Mouse (Mus musculus): ENCODE results near the gene Map3k6. TPM values are rescaled to one million over a fixed set of nuclear protein-coding genes. Genes with fewer than 3 reads are reported as not detected.
A peak's percentile ranks its signal among the peaks of the same experiment; 100 is the strongest.

The Map3k6 gene
- polyA plus RNA-seq (2014; fragmentation: Nextera tagmentation; extraction: Ambion mirVana): 0.92 and 1.9 TPM in 2 replicates

- no peak for ATAC-seq (ENCODE audit: low FRiP score, low TSS enrichment)
- no peak for DNase-seq
- no peaks in the 10 kb centered on the region for H3K4me1 ChIP-seq (ENCODE audit: control insufficient read depth, insufficient read depth, low read length)
Measured at GRCm38 (mm10) chr4:133240490-133240921, at the start of gene Map3k6. Map3k6 (plus strand) TSS chr4:133240818.

GRCm38 (mm10) chr4:133194482-133194881, 46.1 kb upstream of the Map3k6 start:
- ATAC-seq (ENCODE audit: low FRiP score, low TSS enrichment): no peak
- 86% methylated on average over 11 of the region's 11 CpGs for WGBS
- H3K27me3 ChIP-seq (ENCODE audit: control insufficient read depth, insufficient read depth, low read length): no peaks in the 10 kb centered on the region

More at GRCm38 (mm10) chr4:133240490-133240921, at the start of gene Map3k6:
- Histone ChIP-seq H3K4me2 (ENCODE audit: low read length) (peak within 1 kb of the TSS; percentile 75), H3K36me3 (ENCODE audit: control insufficient read depth, insufficient read depth, low read length) (no peaks in the 10 kb centered on the region), H3K27me3 (ENCODE audit: control insufficient read depth, insufficient read depth, low read length) (peaks cover 39% of the 10 kb centered on the region), H3K9me3 (ENCODE audit: control insufficient read depth, low read length) (no peaks in the 10 kb centered on the region), H3K4me3 (replicated peaks; ENCODE audit: low read depth, low read length) (peak within 1 kb of the TSS; percentile 47), H3K9ac (replicated peaks; ENCODE audit: low read length) (peak within 1 kb of the TSS; percentile 52; the same call in 1 of the 2 replicates), H3K27ac (replicated peaks; ENCODE audit: low read depth, low read length) (no peak within 1 kb of the TSS)
- WGBS: 5% methylated on average over 16 of the region's 16 CpGs

GRCm38 (mm10) chr4:133195014-133195413, 45.6 kb upstream of the Map3k6 start:
- DNase-seq: no peak
- 65% methylated on average over 4 of the region's 4 CpGs for WGBS

More at GRCm38 (mm10) chr4:133194482-133194881, 46.1 kb upstream of the Map3k6 start:
- Histone ChIP-seq H3K36me3 (ENCODE audit: control insufficient read depth, insufficient read depth, low read length) (peaks cover 66% of the 10 kb centered on the region), H3K9ac (replicated peaks; ENCODE audit: low read length) (no peak overlapping the region), H3K9me3 (ENCODE audit: control insufficient read depth, low read length) (no peaks in the 10 kb centered on the region), H3K27ac (replicated peaks; ENCODE audit: low read depth, low read length) (no peak overlapping the region), H3K4me3 (replicated peaks; ENCODE audit: low read depth, low read length) (no peak overlapping the region), H3K4me1 (ENCODE audit: control insufficient read depth, insufficient read depth, low read length) (peaks cover 32% of the 10 kb centered on the region), H3K4me2 (ENCODE audit: low read length) (no peak overlapping the region)
- DNase-seq: no peak

GRCm38 (mm10) chr4:133196136-133196535, 44.5 kb upstream of the Map3k6 start:
- no peak overlapping the region for H3K4me2 ChIP-seq (ENCODE audit: low read length)
- no peak overlapping the region for H3K4me3 ChIP-seq (replicated peaks; ENCODE audit: low read depth, low read length)
- H3K9me3 ChIP-seq (ENCODE audit: control insufficient read depth, low read length): no peaks in the 10 kb centered on the region
- 90% methylated on average over 2 of the region's 2 CpGs for WGBS
- peaks cover 53% of the 10 kb centered on the region for H3K36me3 ChIP-seq (ENCODE audit: control insufficient read depth, insufficient read depth, low read length)
- no peak overlapping the region for H3K9ac ChIP-seq (replicated peaks; ENCODE audit: low read length)
- H3K27ac ChIP-seq (replicated peaks; ENCODE audit: low read depth, low read length): peak overlapping the region; percentile 85
- DNase-seq: no peak
- no peak for ATAC-seq (ENCODE audit: low FRiP score, low TSS enrichment)
- H3K27me3 ChIP-seq (ENCODE audit: control insufficient read depth, insufficient read depth, low read length): no peaks in the 10 kb centered on the region
- H3K4me1 ChIP-seq (ENCODE audit: control insufficient read depth, insufficient read depth, low read length): peaks cover 44% of the 10 kb centered on the region

More at GRCm38 (mm10) chr4:133195014-133195413, 45.6 kb upstream of the Map3k6 start:
- no peak overlapping the region for H3K27ac ChIP-seq (replicated peaks; ENCODE audit: low read depth, low read length)
- no peaks in the 10 kb centered on the region for H3K27me3 ChIP-seq (ENCODE audit: control insufficient read depth, insufficient read depth, low read length)
- H3K4me2 ChIP-seq (ENCODE audit: low read length): no peak overlapping the region
- H3K4me3 ChIP-seq (replicated peaks; ENCODE audit: low read depth, low read length): no peak overlapping the region
- no peak for ATAC-seq (ENCODE audit: low FRiP score, low TSS enrichment)
- H3K9me3 ChIP-seq (ENCODE audit: control insufficient read depth, low read length): no peaks in the 10 kb centered on the region
- peaks cover 64% of the 10 kb centered on the region for H3K36me3 ChIP-seq (ENCODE audit: control insufficient read depth, insufficient read depth, low read length)
- H3K4me1 ChIP-seq (ENCODE audit: control insufficient read depth, insufficient read depth, low read length): peaks cover 36% of the 10 kb centered on the region
- no peak overlapping the region for H3K9ac ChIP-seq (replicated peaks; ENCODE audit: low read length)

- WGBS: 11% methylated on average over 7 of the region's 7 CpGs
- ATAC-seq (ENCODE audit: low FRiP score, low TSS enrichment): no peak
- Histone ChIP-seq H3K27ac (replicated peaks; ENCODE audit: low read depth, low read length) (peak overlapping the region; percentile 85), H3K9ac (replicated peaks; ENCODE audit: low read length) (peak overlapping the region; percentile 26; the same call in 1 of the 2 replicates), H3K4me3 (replicated peaks; ENCODE audit: low read depth, low read length) (no peak overlapping the region), H3K4me2 (ENCODE audit: low read length) (no peak overlapping the region), H3K9me3 (ENCODE audit: control insufficient read depth, low read length) (no peaks in the 10 kb centered on the region), H3K4me1 (ENCODE audit: control insufficient read depth, insufficient read depth, low read length) (peaks cover 46% of the 10 kb centered on the region), H3K27me3 (ENCODE audit: control insufficient read depth, insufficient read depth, low read length) (no peaks in the 10 kb centered on the region), H3K36me3 (ENCODE audit: control insufficient read depth, insufficient read depth, low read length) (peaks cover 47% of the 10 kb centered on the region)
- peak; percentile 35 for DNase-seq
Measured at GRCm38 (mm10) chr4:133196852-133197251, 43.8 kb upstream of the Map3k6 start.

- H3K4me2 ChIP-seq (ENCODE audit: low read length): peak overlapping the region; percentile 17; the same call in 1 of the 2 replicates
- WGBS: 8% methylated on average over 5 of the region's 5 CpGs
- H3K4me3 ChIP-seq (replicated peaks; ENCODE audit: low read depth, low read length): no peak overlapping the region
- DNase-seq: peak; percentile 55
- peaks cover 46% of the 10 kb centered on the region for H3K4me1 ChIP-seq (ENCODE audit: control insufficient read depth, insufficient read depth, low read length)
- peak overlapping the region; percentile 26; the same call in 1 of the 2 replicates for H3K9ac ChIP-seq (replicated peaks; ENCODE audit: low read length)
- peaks cover 43% of the 10 kb centered on the region for H3K36me3 ChIP-seq (ENCODE audit: control insufficient read depth, insufficient read depth, low read length)
- H3K27me3 ChIP-seq (ENCODE audit: control insufficient read depth, insufficient read depth, low read length): no peaks in the 10 kb centered on the region
- H3K27ac ChIP-seq (replicated peaks; ENCODE audit: low read depth, low read length): peak overlapping the region; percentile 85
- no peak for ATAC-seq (ENCODE audit: low FRiP score, low TSS enrichment)
- H3K9me3 ChIP-seq (ENCODE audit: control insufficient read depth, low read length): no peaks in the 10 kb centered on the region
Measured at GRCm38 (mm10) chr4:133197355-133197754, 43.3 kb upstream of the Map3k6 start.

GRCm38 (mm10) chr4:133197801-133198286, 42.8 kb upstream of the Map3k6 start:
- Histone ChIP-seq H3K4me1 (ENCODE audit: control insufficient read depth, insufficient read depth, low read length) (peaks cover 46% of the 10 kb centered on the region), H3K27ac (replicated peaks; ENCODE audit: low read depth, low read length) (peak overlapping the region; percentile 85), H3K9me3 (ENCODE audit: control insufficient read depth, low read length) (no peaks in the 10 kb centered on the region), H3K36me3 (ENCODE audit: control insufficient read depth, insufficient read depth, low read length) (peaks cover 38% of the 10 kb centered on the region), H3K9ac (replicated peaks; ENCODE audit: low read length) (0 out of 2 replicates have a peak overlapping the region, but pooled peaks have one; percentile 26), H3K27me3 (ENCODE audit: control insufficient read depth, insufficient read depth, low read length) (no peaks in the 10 kb centered on the region), H3K4me3 (replicated peaks; ENCODE audit: low read depth, low read length) (no peak overlapping the region), H3K4me2 (ENCODE audit: low read length) (peak overlapping the region; percentile 17; the same call in 1 of the 2 replicates)
- peak; percentile 75 for DNase-seq
- WGBS: 16% methylated on average over 13 of the region's 13 CpGs
- ATAC-seq (ENCODE audit: low FRiP score, low TSS enrichment): peak; percentile 32; the same call in 1 of the 2 replicates

GRCm38 (mm10) chr4:133198337-133199180, 42.1 kb upstream of the Map3k6 start:
- Histone ChIP-seq H3K9me3 (ENCODE audit: control insufficient read depth, low read length) (no peaks in the 10 kb centered on the region), H3K9ac (replicated peaks; ENCODE audit: low read length) (0 out of 2 replicates have a peak overlapping the region, but pooled peaks have one; percentile 6), H3K27me3 (ENCODE audit: control insufficient read depth, insufficient read depth, low read length) (no peaks in the 10 kb centered on the region), H3K27ac (replicated peaks; ENCODE audit: low read depth, low read length) (peak overlapping the region; percentile 85), H3K36me3 (ENCODE audit: control insufficient read depth, insufficient read depth, low read length) (peaks cover 31% of the 10 kb centered on the region), H3K4me2 (ENCODE audit: low read length) (no peak overlapping the region), H3K4me1 (ENCODE audit: control insufficient read depth, insufficient read depth, low read length) (peaks cover 48% of the 10 kb centered on the region), H3K4me3 (replicated peaks; ENCODE audit: low read depth, low read length) (no peak overlapping the region)
- ATAC-seq (ENCODE audit: low FRiP score, low TSS enrichment) (no peak), DNase-seq (peak; percentile 61)
- WGBS: 7% methylated on average over 19 of the region's 19 CpGs
